Mouse (Mus musculus) Muller cell, postnatal 12 days (primary cell): ENCODE results near the gene Synpo2.

Experiments
- DNase-seq: peaks from one replicate; pipeline ENCODE4 v3.0.0-alpha.2; 2015; ENCODE audit errors: inconsistent ontology term

Gene Synpo2

GRCm38 (mm10) chr3:123205065-123205464 is 30.9 kb downstream of the Synpo2 start:
- DNase-seq = no peak

GRCm38 (mm10) chr3:123204658-123205057 is 31.3 kb downstream of the Synpo2 start:
- peak; percentile 73 for DNase-seq

DNA sequence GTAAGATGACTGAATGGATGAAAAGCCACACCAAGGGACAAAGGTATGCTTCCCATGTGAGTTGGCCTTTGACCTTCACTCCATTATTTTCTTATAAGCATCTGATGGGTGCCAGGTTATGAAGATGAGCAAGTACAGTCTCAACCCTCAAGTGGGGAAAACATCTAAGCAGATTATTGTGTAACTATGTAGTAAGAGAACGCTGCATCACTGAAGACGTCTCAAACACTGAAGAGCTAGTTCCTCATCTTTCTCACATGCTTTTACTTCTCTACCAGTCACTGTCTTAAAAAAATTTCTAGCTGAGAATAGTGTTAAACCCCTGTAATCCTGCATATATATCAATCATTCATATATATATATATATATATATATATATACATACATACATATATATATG is 34.2 kb downstream of the Synpo2 start:
- no peak for DNase-seq

DNA sequence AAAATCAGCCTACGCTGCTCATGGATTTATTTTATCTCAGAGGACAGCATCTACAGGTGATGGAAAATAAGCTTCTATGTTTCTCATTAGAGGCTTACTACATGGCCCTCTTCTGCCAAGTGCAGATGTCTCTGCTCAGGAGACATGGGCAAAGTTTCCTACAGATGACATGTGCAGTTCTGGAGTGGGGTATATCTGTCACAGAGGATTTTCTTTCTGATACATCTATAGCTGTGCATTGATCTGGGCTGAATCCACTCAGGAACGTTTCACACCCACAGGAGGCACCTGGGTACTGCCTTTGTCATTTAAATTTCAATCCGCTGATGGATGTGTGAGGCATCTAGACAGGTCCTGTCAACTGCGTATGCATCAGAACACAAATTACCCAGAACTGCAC is 42.2 kb downstream of the Synpo2 start:
- DNase-seq = no peak

DNA sequence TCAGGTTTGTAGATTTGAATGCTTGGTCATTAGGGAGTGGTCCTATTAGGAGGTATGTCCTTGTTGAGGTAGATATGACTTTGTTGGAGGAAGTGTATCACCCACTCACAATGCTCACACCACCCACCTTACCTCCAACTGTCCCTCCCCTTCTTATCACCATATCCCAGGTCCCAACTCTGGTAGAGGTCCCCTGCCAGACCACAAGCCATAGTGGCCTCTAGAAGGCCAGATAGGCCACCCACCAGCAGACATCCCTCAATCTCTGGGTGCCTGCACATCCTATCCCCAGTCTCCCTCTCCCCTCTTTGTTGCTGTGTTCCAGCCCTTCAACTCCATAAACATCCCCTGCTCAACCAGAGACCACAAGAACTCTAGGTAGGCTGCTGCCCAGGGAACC is 44.3 kb downstream of the Synpo2 start:
- no peak for DNase-seq

- no peak for DNase-seq
These were observed 45.6 kb downstream of the Synpo2 start for GRCm38 (mm10) chr3:123190329-123190728.

- no peak for DNase-seq
These were observed 46.1 kb downstream of the Synpo2 start for GRCm38 (mm10) chr3:123189826-123190225.

DNA sequence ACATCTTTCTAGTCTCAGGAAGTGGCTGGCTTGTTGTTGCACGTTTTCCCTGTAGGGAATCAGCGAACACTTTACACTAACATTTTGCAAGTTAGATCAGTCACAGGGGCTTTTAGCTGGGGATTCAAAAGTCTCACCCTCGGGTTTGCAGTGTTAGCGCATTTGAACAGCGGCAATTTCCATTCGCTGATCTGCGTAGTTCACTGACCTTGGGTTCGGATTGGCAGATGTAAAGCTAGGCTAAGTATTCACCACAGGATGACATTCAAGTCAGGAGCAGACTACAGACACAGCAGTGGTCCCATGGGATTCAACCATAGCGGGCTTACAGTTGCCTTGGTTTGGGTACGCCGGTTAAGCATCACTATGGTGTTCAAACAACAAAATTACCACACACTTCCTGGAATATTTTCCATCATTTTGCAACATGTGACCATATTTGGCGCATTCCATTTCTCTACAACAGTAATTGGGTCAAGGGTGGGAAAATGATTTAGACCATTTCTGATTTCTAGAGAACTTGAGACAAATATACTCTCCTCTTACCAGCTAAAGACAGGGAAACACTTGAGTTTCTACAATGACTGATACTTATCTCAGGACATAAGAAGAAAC is 47.2 kb downstream of the Synpo2 start:
- peak; percentile 26 for DNase-seq

GRCm38 (mm10) chr3:123187370-123188124 is 48.4 kb downstream of the Synpo2 start:
- no peak for DNase-seq

DNA sequence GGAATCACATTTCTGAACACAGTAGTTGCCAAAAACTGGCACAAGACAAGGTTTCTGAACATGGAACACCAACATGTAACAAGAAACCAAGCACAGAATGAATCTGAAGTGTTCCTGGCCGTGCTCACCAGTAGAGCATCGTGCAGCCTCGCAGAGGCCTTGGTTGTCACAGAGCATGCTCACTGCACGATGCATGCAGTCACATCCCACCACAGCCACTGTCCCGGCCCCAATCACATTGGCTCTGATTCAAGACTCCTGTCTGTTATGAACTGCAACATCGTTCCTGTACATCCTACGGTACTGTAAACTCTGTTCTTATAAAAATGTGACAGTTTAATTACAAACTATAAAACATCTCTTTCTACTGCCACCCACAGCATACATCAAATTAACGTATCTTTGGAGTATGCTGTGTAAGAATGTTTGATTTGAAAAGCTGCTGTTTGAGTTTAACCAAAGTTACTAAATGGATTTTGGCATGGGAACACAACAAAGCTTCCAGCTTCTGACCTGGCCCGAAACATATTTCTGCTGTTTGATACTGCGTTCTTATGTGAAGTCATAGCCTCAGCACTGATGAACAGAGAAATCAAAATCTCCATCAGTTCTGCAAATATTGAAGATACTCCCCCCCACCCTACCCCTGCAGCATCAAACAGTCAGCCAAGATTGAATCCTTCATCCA is 50.6 kb downstream of the Synpo2 start:
- no peak for DNase-seq

DNA sequence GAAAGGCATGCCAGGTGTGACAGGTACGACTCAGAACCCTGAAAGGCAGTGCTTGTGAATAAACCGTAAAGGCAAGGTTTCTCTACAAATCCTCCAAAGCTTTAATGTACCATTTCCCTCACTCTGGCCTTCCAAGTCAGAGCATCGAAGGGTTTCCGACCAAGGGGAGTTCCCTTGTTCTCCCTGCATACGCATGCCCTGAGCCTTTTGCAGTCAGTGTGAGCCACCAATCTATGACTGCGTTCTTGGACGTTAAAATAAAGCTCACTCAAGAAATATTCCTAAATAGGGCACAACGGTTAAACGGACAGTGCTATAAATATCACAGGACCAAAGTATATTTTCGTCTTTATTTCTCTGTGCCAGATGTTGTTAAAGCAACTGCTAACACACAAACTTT is 51.7 kb downstream of the Synpo2 start:
- no peak for DNase-seq

- DNase-seq = no peak
These were observed 56.4 kb downstream of the Synpo2 start for GRCm38 (mm10) chr3:123179508-123179907.

GRCm38 (mm10) chr3:123179041-123179440 is 56.9 kb downstream of the Synpo2 start:
- no peak for DNase-seq

DNA sequence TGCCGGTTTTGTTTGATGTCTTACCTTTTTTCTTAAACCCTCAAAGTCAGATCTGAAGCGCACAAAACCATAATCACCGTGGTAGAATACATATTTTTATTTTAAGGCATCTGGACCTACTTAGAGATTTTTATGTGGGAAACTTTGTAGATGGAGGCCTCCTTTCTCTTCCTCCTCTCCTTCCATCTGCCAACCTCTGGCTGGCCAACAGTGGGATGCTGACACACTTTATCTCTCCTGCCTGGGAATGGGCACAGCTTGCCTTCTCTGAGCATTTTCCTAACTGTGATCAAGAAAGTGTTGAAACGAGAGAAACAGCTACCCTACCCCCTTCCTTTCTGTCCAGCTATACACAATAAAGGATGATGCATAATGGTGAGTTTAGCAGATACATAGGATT is 57.5 kb downstream of the Synpo2 start:
- DNase-seq = no peak

DNA sequence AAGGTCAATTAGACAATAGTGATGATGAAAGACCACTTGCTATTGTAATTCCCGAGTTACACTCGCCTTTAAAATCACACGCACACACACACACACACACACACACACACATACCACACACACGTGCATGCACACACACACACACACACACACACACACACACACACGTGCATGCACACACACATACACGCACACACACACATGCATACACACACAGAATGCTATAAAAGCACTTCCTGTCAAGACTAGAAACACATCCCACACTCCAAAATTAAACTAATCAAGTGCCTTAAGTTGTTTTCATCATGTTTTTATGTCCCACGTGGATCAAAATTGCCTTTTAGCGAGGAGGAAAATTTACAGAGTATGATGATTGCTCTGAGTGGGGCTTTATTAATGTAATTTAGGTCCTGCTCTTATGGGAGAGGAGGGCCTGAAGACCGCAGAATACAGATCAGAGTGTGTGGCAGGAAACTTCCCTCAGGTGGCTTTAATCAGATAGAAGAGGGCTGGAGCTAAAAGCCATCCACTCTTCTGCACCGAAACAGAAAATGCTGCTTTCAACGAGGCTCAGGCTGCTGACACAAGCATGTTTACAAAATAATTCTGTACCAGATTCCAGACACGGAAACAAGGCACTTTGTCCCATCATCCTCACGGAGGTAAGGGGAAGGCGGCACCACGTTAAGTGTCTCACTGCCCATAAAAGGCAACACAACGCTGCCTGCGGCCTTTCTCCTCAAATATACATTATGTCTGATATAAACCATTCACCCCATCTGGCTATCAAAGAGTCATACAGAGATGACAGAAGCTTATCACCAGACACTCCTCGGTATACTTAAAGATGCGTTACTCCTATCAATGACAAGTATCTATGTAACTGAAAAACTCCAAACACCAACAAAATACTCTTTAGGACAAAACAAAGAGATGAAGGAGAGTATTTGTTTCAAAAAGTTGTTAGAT is 59.3 kb downstream of the Synpo2 start:
- DNase-seq = no peak

DNA sequence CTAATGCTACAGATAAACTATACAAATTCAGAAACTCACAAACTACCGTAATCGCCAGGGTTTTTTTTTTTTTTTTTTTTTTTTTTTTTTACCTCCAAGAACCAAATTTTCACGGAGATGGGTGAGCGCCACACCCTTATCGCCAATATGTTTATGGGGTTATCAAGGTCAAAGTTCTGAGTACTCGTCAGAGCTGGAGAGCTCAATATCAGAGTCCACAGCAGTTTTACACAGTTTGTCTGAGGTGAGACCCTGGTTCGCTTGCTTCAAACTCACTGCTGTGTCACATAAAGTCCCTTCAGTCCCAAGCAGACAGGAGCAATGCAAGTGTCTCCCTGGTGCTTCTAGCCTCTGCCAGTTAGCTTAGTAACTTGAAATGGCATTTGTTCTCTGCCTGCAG is 60.8 kb downstream of the Synpo2 start:
- no peak for DNase-seq

- no peak for DNase-seq
These were observed 61.6 kb downstream of the Synpo2 start for GRCm38 (mm10) chr3:123174379-123174697.

DNA sequence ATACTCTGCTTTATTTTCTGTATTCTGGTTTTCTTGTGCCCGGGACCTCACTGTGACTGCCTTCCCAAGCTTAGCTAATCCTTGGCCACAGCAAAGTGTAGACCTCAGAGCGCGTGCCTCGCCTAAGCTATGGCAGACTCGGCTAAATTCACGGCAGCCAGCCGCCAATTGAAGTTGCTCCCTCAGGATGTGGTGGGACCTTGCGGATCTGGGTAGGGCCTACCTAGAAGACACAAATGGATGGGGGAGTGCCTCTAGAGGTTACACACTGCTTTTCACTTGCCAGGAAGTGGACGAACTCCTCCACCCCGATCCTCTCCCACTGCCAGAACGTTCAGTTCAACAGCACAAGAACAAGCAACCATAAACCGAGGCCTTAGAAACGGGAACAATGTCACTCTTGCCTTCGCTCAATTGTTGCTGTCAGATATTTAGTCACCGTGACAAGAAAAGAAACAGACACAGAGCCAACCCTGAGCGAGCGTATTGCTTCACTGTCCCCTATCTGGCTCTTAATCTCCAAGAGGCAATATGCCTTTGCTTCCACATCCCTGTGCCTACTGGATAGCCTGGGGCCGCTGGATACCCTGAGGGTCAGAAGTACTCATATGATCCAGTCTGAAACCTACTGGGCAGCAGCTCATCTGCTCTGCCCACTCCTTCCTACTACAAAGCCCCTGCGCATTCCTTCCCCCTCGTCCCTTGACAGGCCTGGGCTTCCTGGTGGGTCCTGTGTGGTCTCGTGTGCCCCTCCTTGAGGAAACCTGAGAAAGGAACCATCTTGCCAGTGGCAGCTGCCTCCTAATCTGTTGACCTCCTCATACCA is 62.2 kb downstream of the Synpo2 start:
- DNase-seq = no peak

GRCm38 (mm10) chr3:123172151-123172550 is 63.8 kb downstream of the Synpo2 start:
- DNase-seq = no peak

DNA sequence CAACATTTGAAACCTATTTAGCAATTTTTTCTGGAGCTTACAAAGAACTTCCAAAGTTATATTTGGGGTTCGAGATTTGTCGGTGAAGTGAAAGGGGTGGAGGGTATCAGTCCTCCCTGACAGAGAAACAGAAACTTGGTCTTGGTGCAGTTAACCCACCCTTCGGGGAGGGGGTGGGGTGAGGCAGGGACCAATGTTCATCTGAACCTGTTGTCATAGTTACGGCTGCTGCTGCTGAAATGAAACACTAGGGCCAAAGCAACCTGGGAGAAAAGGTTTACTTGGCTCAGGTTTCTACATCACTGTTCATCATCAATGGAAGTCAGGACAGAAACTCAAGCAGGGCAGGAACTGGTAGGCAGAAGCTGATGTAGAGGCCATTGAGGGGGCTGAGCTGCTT is 66.6 kb downstream of the Synpo2 start:
- DNase-seq = no peak

- DNase-seq = peak; percentile 55
These were observed 67.1 kb downstream of the Synpo2 start for GRCm38 (mm10) chr3:123168815-123169214.
